Mouse (Mus musculus): ENCODE results near the gene Plxnb1. TPM values are rescaled to one million over a fixed set of nuclear protein-coding genes. Genes with fewer than 3 reads are reported as not detected.

Gene Plxnb1
- polyA plus RNA-seq, 1 experiment = 32.6 TPM

- peak in 1 of 2 experiments; percentile 50 for DNase-seq (ENCODE audit: extremely low spot score in 1 of 2, low spot score in 1 of 2)
These were observed 3.8 kb downstream of the Plxnb1 start for GRCm38 (mm10) chr9:109098969-109099368.

GRCm38 (mm10) chr9:109100307-109100928, 5.2 kb downstream of the Plxnb1 start:
- DNase-seq (ENCODE audit: extremely low spot score in 1 of 2, low spot score in 1 of 2) = no peak

DNA sequence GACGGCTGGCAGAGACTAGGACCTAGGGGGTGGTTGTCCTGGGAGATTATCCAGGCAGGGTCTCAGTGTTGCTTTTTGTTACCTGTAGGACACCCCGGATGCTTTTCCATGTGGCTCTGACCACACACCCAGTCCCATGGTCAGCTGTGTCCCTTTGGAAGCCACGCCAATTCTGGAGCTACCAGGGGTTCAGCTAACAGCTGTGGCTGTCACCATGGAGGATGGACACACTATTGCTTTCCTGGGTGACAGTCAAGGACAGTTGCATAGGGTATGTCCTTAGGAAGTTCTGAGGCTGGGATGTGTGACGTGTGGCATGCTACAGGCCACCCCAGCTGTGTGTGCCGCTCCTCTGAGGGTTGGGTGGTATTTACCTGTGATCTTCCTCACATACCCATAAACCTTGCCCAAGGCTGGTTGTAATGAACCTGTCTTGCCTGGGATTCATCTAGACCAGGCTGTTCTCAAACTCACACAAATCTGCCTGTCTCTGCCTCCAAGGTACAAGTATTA, 6.8 kb downstream of the Plxnb1 start:
- DNase-seq (ENCODE audit: extremely low spot score in 1 of 2, low spot score in 1 of 2) = no peak

- no peak for DNase-seq (ENCODE audit: extremely low spot score in 1 of 2, low spot score in 1 of 2)
These were observed 7.4 kb downstream of the Plxnb1 start for GRCm38 (mm10) chr9:109102541-109102940.

DNA sequence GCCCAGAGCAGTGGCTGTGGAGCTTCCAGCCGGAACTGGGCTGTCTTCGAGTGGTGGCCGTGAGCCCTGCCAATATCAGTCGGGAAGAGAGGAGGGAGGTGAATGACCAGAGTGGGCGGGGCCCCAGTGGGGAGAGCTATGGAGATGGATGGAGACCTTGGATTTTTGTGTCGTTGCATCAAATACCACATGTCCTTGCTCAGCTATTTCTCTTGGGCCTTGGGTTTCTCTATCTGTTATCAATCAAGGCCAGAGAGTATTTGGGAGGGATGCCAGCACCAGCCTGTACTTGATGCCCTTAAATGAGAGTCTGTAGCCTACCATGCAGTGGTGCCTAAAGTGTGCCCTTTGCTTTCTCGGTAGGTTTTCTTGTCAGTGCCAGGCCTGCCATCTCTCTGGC, 8.1 kb downstream of the Plxnb1 start:
- no peak for DNase-seq (ENCODE audit: extremely low spot score in 1 of 2, low spot score in 1 of 2)

GRCm38 (mm10) chr9:109104083-109104482, 8.9 kb downstream of the Plxnb1 start:
- DNase-seq (ENCODE audit: extremely low spot score in 1 of 2, low spot score in 1 of 2) = no peak

GRCm38 (mm10) chr9:109105011-109105410, 9.8 kb downstream of the Plxnb1 start:
- no peak for DNase-seq (ENCODE audit: extremely low spot score in 1 of 2, low spot score in 1 of 2)

DNA sequence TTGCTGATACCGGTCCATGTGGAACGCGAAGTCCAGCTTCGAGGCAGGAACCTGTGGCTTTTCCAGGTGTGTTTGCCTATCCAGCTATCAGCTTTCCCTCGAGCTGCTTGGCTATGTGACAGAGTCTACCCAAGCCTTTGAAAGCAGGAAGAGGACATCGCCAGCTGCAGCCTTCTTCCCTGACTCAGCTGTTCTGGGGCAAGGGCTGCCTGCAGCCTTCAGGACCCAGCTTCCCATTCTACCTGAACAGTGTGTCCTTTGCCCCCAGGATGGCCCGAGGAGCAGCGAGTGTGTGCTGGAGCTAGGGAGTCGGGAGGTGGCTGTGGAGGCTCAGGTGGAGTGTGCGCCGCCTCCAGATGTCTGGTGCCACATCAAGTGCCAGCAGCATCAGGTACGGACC, 10.5 kb downstream of the Plxnb1 start:
- DNase-seq (ENCODE audit: extremely low spot score in 1 of 2, low spot score in 1 of 2) = no peak

- no peak for DNase-seq (ENCODE audit: extremely low spot score in 1 of 2, low spot score in 1 of 2)
These were observed 12.2 kb downstream of the Plxnb1 start for GRCm38 (mm10) chr9:109107341-109107740.

- no peak for DNase-seq (ENCODE audit: extremely low spot score in 1 of 2, low spot score in 1 of 2)
These were observed 15.1 kb downstream of the Plxnb1 start for GRCm38 (mm10) chr9:109110240-109110639.

DNA sequence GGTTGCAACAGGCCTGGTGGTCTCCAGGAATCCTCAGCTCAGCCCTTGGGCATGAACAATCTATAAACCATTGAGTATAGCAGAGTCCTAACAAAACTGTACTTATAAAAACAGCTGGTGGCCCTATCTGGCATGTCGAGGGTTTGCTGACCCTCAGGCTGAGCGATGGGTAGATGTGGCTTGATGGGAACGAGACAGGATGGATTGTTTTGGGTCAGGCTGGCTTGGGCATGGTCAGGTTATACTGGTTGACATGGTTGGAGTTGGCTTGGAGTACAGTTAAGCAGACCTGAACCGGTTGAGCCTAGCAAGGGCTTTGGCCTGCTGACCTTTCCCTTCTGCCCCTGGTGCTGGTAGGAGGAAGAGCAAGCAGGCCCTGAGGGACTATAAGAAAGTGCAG, 15.9 kb downstream of the Plxnb1 start:
- DNase-seq (ENCODE audit: extremely low spot score in 1 of 2, low spot score in 1 of 2) = no peak

DNA sequence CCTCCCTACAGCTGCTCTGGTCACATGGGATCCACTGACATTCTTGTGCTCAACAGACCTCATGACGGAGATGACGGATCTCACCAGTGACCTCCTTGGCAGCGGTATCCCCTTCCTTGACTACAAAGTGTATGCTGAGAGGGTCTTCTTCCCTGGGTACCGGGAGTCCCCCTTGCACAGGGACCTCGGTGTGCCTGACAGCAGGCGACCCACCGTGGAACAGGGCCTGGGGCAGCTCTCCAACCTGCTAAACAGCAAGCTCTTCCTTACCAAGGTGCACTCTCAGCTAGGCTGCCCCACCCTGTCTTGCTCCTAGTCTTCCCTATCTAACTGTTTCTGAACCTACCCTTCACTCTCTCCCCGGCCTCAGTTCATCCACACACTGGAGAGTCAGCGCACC, 16.4 kb downstream of the Plxnb1 start:
- no peak for DNase-seq (ENCODE audit: extremely low spot score in 1 of 2, low spot score in 1 of 2)

DNA sequence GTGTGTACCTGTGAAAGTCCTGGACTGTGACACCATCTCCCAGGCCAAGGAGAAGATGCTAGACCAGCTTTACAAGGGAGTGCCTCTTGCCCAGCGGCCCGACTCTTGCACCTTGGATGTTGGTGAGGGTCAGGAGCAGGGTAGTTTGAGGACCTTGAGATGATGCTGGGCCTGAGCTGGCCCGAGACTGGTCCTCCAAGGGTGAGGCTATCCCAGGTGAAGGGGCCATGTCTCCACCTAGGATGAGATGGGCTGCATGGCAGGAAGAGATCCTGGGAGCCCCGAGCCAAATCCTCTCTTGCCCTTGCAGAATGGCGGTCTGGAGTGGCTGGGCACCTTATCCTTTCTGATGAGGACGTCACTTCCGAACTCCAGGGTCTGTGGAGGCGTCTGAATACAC, 18.1 kb downstream of the Plxnb1 start:
- no peak for DNase-seq (ENCODE audit: extremely low spot score in 1 of 2, low spot score in 1 of 2)

- no peak for DNase-seq (ENCODE audit: extremely low spot score in 1 of 2, low spot score in 1 of 2)
These were observed 19.1 kb downstream of the Plxnb1 start for GRCm38 (mm10) chr9:109114276-109114675.

DNA sequence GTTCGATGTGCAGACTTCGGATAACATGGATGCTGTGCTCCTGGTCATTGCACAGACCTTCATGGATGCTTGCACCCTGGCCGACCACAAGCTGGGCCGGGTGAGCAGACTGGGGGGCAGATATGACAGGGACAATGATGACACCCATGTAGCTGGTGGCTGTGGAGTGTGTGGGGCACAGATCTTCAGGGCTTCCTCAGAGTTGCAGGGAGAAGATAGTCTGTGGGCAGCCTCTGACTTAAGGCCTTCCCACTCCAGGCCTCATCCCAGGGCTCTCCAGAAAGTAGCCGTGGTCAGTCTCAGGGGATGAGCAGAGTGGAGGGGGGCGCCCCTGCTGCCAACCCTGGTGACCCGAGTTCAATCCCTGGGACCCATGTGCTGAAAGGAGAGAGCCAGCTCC, 19.7 kb downstream of the Plxnb1 start:
- no peak for DNase-seq (ENCODE audit: extremely low spot score in 1 of 2, low spot score in 1 of 2)

DNA sequence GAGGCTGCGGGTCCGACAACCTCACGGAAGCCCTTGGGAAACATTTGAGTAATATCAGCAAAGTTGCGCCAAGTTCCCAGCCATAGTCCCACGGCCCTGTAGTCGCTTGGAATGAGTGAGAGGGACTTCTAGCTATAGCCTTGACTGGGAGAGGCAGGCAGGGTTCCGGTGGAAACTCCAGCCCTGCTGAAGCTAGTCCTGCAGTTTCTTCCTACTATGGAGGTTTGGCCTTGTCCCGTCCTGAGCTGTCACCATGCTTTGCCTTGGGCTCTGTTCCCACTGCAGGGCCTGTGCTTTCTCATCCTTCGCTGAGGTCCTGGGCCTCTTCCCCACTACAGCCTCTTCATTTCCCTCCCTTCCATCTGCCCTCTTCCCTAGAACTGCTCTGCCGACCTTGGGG, 21.0 kb downstream of the Plxnb1 start:
- no peak for DNase-seq (ENCODE audit: extremely low spot score in 1 of 2, low spot score in 1 of 2)

- DNase-seq (ENCODE audit: extremely low spot score in 1 of 2, low spot score in 1 of 2) = no peak
These were observed 22.9 kb downstream of the Plxnb1 start for GRCm38 (mm10) chr9:109118106-109118505.

GRCm38 (mm10) chr9:109119571-109119970, 24.4 kb downstream of the Plxnb1 start:
- DNase-seq (ENCODE audit: extremely low spot score in 1 of 2, low spot score in 1 of 2) = no peak

- no peak for DNase-seq (ENCODE audit: extremely low spot score in 1 of 2, low spot score in 1 of 2)
These were observed 25.8 kb downstream of the Plxnb1 start for GRCm38 (mm10) chr9:109120956-109121355.

DNA sequence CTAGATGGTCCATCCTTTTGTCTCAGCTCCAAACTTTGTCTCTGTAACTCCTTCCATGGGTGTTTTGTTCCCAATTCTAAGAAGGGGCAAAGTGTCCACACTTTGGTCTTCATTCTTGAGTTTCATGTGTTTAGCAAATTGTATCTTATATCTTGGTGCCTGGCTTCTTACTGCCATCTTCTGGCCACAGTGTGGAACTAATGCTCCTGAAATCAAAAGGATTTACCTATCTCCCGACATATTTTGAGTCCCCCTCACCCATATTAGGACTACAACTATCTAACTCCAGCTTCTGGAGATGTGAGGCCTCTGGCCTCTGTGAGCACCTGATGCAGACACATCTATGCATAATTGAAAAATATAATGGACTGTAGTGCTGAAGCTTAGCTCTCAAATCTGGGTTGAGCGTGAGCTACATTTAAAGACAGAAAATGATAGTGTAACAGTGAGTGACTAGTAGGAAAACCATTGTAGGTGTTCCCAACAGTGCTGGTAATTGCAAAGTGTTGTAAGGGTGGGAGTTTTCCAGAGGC, 27.4 kb downstream of the Plxnb1 start:
- peak in 1 of 2 experiments; percentile 70 for DNase-seq (ENCODE audit: extremely low spot score in 1 of 2, low spot score in 1 of 2)

DNA sequence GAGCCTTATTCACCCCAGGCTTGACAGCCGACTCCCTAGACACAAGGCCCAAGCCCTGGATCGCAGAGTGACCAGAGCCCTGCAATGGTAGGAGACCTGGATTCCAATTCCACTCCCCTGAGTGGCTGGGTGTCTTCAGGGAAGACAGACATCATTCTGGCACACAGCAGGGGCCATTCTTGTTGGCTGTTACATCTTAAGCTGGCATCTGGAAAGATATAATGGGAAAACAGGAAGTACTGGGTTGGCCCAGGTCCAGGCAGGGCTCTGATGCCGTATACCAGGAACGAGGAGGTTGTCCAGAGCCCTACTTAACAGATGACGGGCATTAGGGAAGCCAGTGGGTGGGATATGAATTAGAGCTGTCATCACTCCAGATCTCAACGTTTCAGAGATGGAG, 28.1 kb downstream of the Plxnb1 start:
- no peak for DNase-seq (ENCODE audit: extremely low spot score in 1 of 2, low spot score in 1 of 2)

DNA sequence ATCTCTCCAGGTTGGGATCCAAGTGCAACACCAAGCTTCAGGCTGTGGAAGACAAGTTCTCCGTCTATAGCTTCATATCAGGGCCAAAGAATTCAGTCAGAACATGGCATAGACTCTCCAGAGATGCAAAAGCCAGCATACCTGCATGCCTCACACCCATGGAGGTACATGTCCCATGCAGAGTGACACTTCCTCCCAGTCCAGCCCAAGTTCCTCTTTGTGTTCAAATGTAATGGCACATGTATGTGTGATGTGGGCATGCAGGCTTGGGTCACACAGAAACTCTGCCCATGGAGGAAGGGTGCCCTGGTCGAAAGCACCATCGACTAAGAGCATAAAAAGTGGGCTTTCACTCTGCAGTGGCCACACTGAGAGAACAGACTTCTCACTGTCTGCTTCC, 29.0 kb downstream of the Plxnb1 start:
- no peak for DNase-seq (ENCODE audit: extremely low spot score in 1 of 2, low spot score in 1 of 2)

DNA sequence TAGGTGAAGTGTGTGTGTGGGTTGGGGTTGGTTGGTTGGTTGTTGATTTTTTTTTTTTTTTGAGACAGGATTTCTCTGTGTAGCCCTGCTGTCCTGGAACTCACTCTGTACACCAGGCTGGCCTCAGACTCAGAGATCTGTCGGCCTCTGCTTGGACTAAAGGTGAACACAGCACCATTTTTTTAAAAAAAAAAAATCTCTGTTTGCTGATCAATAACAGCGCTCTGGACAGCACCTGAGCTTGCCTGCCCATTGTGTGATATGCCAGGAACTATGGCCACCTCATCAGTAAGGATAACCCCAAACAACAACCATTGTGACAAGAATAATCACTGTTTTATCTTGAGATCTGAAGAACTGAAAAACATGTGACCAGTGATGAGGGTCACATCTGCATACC, 29.9 kb downstream of the Plxnb1 start:
- no peak for DNase-seq (ENCODE audit: extremely low spot score in 1 of 2, low spot score in 1 of 2)

Data from frontal cortex, adult 2 months (tissue).